Mouse (Mus musculus): ENCODE measurements around the gene Chchd1.

The Chchd1 gene

DNA sequence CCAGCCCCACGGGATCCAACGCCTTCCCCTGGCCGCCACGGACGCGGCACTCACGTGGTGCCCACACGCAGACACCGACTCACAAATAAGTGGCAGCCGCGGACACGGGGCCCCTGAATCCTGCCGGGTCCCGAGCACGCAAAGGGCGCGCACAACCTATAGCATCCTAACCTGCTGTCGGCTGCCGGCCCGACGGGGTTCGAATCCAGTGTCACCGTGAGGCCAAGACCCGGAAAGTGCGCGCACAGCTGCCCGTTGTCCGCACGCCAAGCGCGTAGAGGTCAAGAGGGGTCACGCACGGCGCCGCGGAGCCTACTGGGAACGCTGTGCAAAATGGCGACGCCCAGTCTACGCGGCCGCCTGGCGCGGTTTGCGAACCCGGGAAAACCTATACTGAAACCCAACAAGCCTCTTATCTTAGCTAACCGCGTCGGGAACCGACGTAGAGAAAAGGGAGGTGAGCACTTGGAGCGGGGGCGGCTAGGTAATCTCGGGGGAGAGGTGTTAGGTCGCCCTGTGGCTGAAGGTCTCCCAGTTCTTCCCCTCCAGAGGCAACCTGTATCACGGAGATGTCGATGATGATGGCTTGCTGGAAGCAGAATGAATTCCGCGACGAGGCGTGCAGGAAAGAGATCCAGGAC is at the start of gene Chchd1:
Gene Chchd1 (plus strand): TSS at position 266 of the 641 bp plus-strand sequence.
- peak; percentile 82 for DNase-seq (ENCODE audit: low read depth, low spot score)

DNA sequence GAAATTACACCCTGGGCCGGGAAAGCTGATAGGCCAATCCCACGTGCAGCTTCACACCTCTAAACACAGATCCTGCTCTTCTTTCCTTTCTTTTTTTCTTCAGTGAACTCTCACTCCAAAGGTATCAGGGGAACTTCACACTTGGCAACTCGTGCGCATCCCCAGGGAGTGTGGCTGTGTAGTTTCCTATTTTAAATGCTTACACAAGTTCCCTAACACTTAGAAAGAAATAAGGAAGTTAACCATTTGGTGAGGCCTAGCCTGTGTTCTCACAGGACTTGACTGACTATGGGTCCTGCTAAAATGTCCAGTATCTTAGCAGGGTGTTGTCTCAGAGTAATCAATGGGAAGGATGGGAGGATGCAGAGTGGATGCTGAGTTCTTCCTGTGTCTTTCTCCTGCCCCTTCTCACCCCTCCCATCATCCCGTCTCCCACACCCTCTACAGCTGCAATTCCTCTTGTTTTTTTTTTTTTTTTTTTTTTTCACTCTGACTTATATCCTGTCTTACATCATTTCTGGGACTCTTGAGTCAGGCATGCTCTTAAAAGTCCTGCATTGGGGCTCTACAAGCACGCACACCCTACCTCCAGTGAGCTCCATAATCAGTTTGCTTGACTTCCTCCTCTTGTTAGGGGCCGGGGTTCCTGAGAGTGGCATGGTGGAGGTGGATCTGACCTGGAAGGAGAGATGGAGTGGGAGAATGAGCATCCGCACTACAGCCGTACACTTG is 48.0 kb upstream of the Chchd1 start:
- no peak for DNase-seq (ENCODE audit: low read depth, low spot score)

DNA sequence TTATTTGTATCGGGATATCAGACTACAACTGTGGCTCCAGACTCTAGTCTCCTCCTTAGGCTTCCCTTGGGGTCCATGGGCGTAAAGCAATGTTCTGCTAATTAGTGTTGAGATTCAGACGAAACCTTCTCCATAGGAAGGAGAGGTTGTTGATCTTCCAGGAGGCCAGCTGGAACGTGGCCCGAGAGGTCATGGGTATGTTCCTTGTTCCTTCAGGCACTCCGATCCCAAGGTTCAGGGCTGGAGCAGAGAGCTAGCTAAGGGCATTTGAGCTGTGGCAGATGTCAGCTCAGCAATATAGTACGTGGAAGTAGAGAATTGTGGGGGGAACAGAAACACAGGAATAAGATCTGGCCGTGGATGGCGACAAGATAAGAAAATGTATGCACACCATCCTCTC is 47.1 kb upstream of the Chchd1 start:
- no peak for DNase-seq (ENCODE audit: low read depth, low spot score)

DNA sequence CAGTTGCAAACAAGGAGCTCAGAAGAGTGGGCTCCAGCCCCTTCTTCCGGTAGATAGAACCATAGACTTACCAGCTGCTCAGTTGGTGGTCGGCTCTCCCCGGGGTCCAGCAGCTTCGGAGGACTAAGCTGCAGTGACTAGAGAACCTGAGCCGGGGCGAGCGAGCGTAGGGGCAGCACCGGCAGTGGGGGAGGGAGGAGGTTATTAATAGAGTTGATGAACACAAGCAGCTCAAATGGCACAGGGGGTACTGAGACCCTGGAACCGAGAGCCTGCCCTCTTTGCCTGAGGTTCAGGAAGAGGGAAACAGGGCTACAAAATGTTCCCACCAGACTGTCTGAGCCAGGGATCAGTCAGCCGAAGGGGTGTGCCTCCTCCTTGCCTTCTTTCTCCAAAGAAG is 46.4 kb upstream of the Chchd1 start, which contains the start of gene Myoz1:
Gene Myoz1 (minus strand): TSS at position 180 of the 400 bp plus-strand sequence.
- DNase-seq (ENCODE audit: low read depth, low spot score), result no peak

DNA sequence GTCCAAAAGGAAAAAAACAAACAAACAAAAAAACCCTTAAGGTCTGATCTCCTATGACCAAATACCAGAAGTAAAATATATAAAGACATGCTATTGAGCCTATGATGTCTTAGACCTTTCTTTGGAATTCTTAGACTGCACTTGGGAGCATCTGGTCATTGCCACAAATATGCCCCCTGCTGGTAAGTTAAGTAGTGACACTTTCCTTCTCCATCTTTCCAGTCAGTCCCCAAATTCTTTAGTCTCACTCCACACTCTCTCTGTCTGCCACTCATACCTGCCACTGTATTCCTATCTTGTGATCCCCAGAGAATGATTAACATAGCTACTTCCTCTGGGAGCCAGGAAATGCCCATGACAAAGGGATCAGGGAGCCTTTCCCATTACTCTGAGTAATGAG is 44.5 kb upstream of the Chchd1 start:
- no peak for DNase-seq (ENCODE audit: low read depth, low spot score)

DNA sequence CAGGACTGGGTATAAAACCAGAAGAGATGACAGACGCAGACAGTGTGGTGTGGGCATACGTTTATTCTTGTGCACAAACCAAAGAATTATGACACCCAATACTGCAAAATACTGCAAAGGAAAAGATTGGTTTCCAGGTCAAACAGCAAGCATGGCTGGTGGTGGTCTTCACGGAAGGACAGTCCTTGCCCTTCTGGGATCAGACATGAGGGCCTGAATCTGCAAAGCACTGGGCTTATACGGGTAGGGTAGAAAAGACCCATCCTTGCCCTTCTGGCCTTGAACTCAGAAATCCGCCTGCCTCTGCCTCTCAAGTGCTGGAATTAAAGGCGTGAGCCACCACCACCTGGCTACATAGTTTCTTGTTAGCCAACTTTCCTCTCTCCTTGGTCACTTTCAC is 43.9 kb upstream of the Chchd1 start:
- no peak for DNase-seq (ENCODE audit: low read depth, low spot score)

DNA sequence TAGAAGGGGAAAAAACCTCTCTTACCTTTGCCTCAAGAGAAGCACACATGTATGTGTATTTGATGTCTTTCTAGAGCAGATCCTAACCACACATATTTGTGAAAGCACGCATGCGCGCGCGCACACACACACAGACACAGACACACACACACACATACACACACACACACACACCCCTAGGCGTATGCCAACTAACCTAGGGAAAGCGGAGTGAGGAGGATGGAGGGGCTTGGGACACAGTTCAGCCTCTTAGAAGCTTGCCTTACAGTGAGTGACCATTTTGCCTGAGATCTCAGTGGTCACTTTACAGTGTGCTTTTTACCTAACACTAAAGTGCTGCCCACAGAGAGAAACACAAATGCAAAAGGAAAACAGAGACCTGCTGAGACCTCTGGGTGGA is 43.1 kb upstream of the Chchd1 start:
- no peak for DNase-seq (ENCODE audit: low read depth, low spot score)

DNA sequence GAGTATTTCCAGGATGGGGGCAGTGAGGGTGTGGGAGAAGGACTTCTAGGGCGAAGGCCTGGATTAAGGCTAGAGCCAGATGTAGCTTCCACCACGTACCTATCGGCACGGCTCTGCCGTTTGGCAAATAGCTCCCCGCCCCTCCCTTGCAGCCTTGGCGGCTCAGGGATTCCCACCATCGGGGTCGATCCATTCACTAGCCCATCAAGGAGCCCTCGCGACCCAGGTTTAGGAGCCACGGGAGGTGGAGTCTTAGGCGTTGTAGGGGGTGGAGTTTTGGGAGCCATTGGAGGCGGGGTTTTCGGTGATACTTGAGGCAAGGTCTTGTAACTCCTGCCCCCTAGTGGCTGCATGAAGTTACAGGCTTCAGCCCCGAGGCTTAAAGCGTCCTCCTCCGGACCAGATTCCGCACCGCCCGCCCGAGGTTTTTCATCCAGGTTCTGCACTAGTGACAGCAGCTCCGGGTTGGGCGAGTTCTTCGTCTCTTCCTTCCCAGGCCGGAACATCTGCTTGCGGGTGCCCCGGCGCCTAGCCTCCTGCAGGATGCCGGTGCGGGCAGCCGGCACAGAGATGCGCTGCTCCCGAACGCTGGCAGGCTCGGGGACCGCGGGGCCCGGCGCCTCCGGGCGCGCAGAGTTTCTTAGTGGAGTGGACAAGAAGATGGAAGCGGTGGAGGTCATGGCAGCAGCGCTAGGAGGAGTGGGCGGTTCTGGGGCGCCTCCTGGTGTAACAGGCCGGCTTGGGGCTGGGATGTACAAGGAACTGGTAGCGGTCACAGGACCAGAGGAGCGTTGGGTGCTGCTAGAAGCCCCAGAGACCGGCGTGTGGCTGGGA is 41.8 kb upstream of the Chchd1 start:
- peak; percentile 93 for DNase-seq (ENCODE audit: low read depth, low spot score)

DNA sequence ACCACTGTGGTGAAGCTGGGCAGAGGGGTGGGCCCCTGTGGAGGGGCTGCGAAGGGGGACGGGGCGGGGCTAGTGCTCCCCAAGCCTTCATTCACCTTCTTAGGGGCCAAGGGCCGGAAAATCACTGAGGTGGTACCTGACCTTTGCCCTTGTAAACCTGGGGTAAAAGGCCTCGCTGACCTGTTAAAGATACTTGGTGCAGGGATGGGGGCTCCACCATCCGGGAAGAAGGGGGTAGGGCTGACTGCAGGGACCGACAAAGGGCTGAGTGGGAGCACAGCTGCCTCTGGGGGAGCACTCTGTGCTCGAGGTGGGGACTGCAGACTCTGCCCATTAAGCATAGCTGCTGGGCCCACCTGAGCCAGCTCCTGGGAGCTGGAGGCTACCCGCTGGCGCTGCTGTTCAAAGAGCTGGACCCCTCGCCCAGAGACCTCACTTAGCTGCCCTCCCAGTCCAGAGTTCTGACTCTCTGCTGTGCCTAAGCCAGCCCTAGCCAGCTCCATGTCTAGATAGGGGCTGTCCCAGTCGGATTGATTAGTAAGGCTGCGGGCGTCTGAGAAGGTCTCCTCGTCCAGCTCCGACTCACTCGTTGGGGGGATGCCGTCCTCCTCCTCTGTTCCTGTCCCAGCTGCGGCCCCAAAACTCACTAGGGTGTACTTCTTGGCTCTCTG is 41.0 kb upstream of the Chchd1 start:
- DNase-seq (ENCODE audit: low read depth, low spot score), result no peak

DNA sequence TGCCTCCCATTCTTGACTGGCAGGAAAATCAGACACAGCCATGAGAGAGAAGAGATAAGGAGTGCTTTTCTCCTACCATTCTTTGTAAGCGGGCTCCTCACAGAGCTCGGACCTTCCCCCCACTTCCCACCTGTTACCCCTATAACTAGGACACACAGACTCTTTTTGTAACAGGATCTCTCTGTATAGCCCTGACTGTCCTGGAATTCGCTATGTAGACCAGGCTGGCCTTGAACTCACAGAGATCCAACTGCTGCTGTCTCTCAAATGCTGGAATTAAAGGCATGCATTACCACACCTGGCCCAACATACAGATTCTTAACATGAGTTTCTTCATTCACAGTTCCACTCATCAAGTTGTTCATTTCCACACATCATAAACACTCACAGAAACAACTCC is 40.1 kb upstream of the Chchd1 start:
- no peak for DNase-seq (ENCODE audit: low read depth, low spot score)

DNA sequence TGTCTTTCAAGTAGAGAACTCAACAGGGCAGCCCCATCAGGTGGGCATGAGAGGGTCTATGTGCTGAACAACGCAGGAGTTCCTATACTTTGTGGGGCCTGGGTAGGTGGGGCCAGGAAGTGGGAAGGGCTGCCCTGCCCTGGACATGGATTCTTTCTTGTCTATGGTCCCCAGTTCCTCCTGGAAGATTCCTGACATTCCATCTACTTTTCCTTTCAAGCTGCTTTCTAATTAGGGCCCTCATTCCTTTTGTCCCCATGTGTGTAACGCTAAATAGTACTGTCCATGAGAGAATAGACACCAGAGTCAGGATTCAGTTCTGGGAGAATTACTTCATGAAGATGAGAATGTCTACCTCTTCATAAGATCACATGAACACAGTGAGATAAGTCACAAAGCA is 39.2 kb upstream of the Chchd1 start:
- no peak for DNase-seq (ENCODE audit: low read depth, low spot score)

DNA sequence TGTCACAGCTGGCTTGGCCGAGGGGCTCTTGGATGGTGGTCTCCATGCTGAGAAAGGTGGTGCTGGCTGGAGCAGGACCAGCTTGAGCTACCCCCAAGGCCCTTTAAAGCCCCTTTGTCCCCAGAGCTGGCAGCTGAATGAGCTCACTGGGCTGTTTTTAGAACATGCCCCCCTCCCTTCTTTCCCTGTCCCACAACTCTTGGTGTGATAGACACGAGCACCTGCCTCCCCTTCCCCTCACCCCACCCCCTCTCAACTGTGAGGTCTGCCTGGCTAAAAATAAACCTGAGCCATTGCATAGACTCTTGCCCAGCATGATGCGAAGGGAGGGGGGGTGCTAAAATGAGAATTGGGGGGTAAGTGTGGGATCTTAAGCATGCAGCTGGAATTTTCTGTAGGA is 38.4 kb upstream of the Chchd1 start:
- DNase-seq (ENCODE audit: low read depth, low spot score), result no peak

DNA sequence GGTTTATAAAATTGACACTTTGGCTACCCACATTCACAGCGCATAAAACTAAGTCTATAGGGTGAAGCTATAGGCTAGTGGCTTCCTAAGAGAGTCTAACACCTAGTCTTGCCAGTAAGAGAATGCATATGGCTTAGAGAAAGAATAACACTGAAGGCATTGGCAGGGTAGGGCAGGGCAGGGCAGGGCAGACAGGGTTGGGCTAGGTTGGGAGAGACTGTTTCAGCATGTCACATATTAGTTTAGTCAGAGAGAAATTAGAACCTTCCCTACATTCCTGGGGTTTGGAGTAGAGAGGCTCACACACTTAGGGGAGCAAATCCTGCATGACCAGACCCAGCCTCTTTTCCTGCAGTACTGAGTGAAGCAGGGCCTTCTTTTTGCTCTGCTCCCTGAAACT is 35.3 kb upstream of the Chchd1 start:
- no peak for DNase-seq (ENCODE audit: low read depth, low spot score)

DNA sequence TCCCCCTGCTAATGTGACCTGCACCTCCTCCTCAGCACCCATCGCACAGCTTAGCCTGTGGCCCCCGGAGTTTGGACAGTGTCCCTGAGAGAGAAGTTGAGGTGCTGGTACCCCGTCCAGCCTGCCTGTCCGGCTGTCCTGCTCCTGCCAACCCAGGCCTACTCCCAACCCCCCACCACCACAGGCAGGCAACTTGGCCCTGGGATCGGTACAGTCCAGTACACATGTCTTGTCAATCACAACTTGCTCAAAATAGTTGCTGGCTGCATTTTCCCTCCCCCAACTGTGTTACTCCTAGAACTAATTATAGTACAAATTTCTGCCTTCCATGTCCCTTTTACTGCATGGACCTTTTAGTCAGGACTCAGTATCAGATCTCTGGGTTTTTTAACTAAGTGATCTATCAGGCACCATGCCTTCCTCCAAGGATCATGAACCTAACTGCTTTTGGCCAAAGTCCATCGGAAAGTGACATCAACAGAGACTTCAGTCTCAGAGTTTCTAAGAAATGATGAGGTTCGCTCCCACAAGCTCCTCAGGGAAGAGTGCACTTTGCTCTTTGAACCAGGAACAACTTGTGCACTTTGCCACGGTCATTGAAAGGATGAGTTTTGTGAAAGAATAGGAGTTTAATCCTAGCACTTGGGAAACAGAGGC is 34.5 kb upstream of the Chchd1 start, which contains the start of gene Synpo2l:
Gene Synpo2l (minus strand): TSS at position 201 of the 657 bp plus-strand sequence.
- DNase-seq (ENCODE audit: low read depth, low spot score), result no peak

DNA sequence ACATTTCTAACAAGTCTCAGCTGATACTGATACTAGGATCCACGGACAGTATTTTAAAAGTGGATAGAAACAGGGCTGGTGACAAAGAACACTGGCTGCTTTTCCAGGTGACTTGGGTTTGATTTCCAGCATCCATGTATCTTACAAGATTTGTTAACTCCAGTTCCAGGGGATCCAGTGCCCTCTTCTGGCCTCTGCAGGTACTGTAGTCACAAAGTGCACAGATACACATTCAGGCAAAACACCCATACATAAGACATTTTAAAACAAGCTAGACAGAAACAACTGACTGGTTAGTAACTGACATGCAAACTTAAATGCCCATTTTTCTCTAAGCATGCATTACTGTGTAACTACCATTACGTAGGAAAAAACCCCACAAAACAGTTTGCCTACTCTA is 29.8 kb upstream of the Chchd1 start:
- DNase-seq (ENCODE audit: low read depth, low spot score), result no peak

DNA sequence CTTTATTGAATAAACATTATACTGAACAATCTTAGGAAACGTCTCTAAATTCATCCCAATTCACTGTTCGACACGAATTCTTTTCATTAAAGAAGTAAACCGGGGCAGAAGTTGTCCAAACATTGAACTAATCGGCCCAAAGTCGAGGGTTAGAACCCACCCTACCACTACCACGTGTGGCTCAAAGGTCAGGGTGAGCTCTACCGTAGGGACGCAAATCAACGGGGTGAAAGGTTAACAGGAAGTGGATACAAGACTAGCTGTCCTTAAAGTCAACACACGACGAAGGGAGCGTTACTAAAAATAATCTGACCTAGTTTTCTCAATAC is 29.1 kb upstream of the Chchd1 start:
- DNase-seq (ENCODE audit: low read depth, low spot score), result no peak

DNA sequence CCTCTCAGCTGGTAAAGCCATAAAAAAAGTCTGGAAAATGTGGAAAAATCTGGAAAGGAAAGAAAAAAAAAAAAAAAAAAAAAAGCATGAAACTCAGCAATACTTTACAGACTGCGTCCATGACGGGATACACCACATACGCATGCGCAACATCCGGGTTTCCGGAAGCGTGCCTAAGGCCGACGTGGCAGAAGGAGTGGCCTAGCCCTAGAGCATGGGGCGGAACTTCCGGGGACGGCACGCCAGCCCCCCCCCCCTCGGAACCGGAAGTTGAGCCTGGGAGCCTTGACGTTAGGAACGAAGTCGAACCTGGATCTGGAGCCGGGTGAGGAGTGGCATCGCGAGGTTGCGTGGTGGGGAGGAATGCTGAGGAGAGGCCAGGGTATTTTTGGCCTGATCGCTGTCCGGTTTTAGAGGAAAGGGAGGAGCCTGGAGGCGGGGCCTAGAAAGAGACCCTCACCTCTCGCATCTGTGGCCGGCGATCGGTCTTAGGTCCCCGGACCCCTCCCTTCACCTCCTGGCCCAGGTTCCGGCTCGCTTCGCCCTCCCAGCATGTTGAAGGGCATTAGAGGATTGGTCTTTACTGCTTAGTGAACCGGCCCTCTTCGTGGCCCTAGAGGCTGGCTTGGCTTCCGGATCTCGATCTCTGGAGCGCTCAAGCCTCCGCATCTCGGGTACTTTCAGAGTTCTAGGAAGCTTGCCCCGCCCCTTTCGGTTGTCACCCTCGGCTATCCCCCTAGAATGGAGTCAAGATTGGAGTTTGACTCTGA is 28.6 kb upstream of the Chchd1 start, which contains the start of gene Sec24c:
Gene Sec24c (plus strand): TSS at position 245 of the 770 bp plus-strand sequence.
- DNase-seq (ENCODE audit: low read depth, low spot score), result peak; percentile 99

DNA sequence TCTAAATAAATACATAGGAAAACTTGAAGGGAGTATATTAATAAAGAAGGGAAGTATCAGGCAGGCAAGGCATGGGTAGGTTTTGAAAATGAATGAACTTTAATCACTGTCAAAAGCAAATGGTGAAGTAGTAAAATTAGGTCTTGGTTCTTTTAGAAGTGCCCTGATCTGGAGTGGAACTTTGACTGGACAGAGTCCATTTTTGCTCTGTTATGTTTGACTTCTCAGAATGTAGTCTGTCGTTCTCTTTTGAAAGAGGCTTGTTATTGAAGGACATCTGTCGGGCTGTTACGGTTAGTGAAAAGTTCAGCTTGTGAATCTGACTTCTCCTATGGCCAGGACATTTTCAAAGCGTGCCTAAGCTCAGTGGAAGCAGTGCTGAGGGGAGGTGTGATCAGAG is 24.9 kb upstream of the Chchd1 start:
- no peak for DNase-seq (ENCODE audit: low read depth, low spot score)

DNA sequence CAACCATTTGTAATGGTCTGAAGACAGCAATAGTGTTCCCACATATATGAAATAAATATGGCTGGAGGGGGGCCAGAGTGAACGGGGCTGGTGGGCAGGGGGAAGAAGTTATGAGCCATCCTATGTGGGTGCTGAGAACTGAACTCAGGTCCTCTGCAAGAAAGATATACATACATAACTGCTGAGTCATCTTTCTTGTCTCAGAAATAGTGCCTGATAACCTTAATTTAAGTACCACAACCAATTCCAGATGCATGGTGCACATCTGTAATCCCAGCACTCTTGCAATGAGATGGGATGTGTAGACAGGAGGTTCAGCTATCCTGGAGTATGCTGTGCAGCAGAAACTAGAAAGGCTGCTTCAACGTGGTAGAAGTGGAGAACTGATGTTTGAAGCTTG is 21.1 kb upstream of the Chchd1 start:
- DNase-seq (ENCODE audit: low read depth, low spot score), result no peak

DNA sequence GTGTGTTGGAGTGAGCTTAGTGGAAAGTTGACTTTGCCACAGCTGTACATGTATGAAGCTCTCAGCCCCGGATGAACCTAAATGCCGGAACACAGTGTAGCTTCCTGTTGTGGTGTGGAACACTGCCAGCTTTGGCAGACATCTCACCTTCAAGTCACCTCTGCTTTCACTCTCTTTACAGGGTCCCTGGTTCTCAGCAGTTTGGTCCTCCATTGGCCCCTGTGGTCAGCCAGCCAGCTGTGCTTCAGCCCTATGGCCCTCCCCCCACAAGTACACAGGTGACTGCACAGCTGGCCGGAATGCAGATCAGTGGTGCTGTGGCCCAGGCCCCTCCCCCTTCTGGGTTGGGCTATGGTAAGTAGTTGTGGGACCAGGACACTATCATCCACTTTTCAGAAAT is 20.3 kb upstream of the Chchd1 start:
- DNase-seq (ENCODE audit: low read depth, low spot score), result no peak

DNA sequence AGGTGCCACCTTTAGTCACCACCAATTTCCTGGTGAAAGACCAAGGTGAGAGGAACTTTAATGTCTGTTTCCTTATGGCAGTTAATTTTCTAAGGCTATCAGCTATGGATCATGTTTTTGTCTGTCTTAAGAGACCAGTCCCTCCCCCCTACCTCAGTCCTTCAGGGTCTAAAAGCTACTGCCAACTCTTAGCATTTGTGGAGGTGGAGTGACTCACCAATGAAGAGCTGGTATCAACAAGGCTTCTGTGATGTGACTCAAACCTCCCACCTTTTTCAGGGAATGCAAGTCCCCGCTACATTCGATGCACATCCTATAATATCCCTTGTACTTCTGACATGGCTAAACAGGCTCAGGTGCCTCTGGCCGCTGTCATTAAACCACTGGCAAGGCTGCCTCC is 16.2 kb upstream of the Chchd1 start:
- no peak for DNase-seq (ENCODE audit: low read depth, low spot score)

All from retina, postnatal 7 days (tissue).